Mouse (Mus musculus): ENCODE results near the gene Msmo1. TPM values are rescaled to one million over a fixed set of nuclear protein-coding genes. Genes with fewer than 3 reads are reported as not detected.

Gene Msmo1
- polyA plus RNA-seq, 1 experiment from 2014 or later: 143 TPM

DNA sequence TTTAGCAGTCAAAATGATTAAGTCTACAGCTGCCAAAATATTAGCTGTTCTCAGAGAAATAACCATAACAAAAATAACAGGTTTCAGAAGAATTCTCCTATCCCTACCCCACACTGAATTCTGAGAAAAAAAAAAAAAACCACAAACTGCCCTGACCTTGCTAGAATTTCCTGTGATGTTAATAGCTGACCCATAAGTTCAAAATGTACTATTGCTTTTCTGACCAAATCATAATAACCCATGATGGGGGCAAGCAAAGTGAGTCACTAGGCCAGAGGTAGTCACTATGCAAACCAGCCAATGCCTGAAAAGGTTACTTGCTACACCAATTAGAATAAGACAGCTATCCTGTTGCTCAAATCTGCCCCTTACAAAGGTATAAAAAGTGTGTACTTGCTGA is 26.1 kb downstream of the Msmo1 start:
- Histone ChIP-seq H3K27me3 (no peaks in the 10 kb centered on the region), H3K9me3 (replicated peaks) (no peaks in the 10 kb centered on the region), H3K27ac (no peak overlapping the region), H3K4me2 (no peak overlapping the region), H3K9ac (no peak overlapping the region), H3K36me3 (ENCODE audit: poor library complexity, severe bottlenecking) (no peaks in the 10 kb centered on the region), H3K4me1 (no peaks in the 10 kb centered on the region), H3K4me3 (no peak overlapping the region)
- ATAC-seq: no peak

- Histone ChIP-seq H3K9ac (no peak overlapping the region), H3K4me2 (no peak overlapping the region), H3K27ac (no peak overlapping the region), H3K4me3 (no peak overlapping the region), H3K9me3 (replicated peaks) (no peaks in the 10 kb centered on the region), H3K36me3 (ENCODE audit: poor library complexity, severe bottlenecking) (no peaks in the 10 kb centered on the region), H3K27me3 (no peaks in the 10 kb centered on the region), H3K4me1 (no peaks in the 10 kb centered on the region)
- no peak for ATAC-seq
- 80% methylated on average over 1 of the region's 1 CpGs for WGBS
Measured at GRCm38 (mm10) chr8:64703191-64703590, 30.4 kb downstream of the Msmo1 start.

DNA sequence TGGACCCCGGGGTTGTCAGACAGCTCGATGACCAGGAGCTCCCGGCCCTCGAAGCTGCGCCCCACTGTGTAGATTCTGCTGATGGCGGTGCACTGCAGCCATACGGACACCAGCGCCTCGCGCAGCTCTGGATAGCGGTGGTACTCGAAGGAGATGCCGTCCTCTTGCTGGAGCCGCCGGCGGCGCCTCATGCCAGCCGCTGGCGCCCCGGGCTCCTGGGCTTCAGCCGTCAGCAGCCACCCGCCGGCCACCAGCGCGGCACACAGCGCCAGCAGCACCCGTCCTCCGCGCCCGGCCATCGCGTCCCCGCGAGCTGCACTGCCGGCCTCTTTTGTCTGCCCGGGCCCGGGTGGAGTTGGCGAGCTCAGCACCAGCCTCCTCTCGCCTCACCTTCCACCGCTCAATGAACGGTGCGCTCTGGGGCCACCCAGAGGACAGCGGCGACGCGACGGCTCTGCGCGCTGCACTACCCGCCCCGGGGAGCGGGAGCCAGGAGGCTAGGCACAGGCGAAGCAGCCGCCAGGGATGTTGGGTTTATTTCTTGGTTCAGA is 40.9 kb downstream of the Msmo1 start, which contains the start of gene Cpe:
TSS of gene Cpe (minus strand) at position 404 of the 551 bp plus-strand sequence.
- H3K36me3 ChIP-seq (ENCODE audit: poor library complexity, severe bottlenecking): no peaks in the 10 kb centered on the region
- peak within 1 kb of the TSS; percentile 93 for H3K9ac ChIP-seq
- under 1% methylated on average over 54 of the region's 54 CpGs for WGBS
- peak within 1 kb of the TSS; percentile 98 for H3K27ac ChIP-seq
- H3K9me3 ChIP-seq (replicated peaks): no peaks in the 10 kb centered on the region
- no peaks in the 10 kb centered on the region for H3K27me3 ChIP-seq
- ATAC-seq: peak; percentile 99
- H3K4me2 ChIP-seq: peak within 1 kb of the TSS; percentile 72
- H3K4me3 ChIP-seq: peak within 1 kb of the TSS; percentile 81
- H3K4me1 ChIP-seq: peaks cover 36% of the 10 kb centered on the region

- peak overlapping the region; percentile 81 for H3K4me3 ChIP-seq
- 2% methylated on average over 16 of the region's 16 CpGs for whole genome bisulfite sequencing
- peak overlapping the region; percentile 93 for H3K9ac ChIP-seq
- H3K9me3 ChIP-seq (replicated peaks): no peaks in the 10 kb centered on the region
- ATAC-seq: no peak; the same call in 1 of the 2 replicates
- H3K4me2 ChIP-seq: peak overlapping the region; percentile 72
- H3K27ac ChIP-seq: peak overlapping the region; percentile 98
- no peaks in the 10 kb centered on the region for H3K27me3 ChIP-seq
- peaks cover 42% of the 10 kb centered on the region for H3K4me1 ChIP-seq
- H3K36me3 ChIP-seq (ENCODE audit: poor library complexity, severe bottlenecking): no peaks in the 10 kb centered on the region
Measured at GRCm38 (mm10) chr8:64691591-64692401, 41.8 kb downstream of the Msmo1 start.

DNA sequence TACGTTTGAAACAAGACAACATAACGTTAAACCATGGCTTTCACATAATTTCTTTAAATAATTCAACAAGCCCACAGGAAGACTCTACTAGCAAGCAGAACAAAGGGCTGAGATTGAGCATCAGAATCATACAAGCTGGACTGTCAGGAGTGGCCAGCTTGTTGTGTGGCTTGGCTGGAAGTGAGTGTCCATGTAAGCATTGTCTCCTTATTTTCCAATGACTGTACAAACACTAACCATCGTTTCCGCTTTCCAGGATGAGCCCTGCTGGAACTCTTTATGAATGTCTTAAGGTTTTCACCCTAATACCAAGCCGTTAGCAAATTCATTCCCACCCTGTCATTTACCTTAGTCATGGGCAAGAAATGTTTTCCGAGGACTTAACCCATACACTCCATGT is 42.7 kb downstream of the Msmo1 start:
- WGBS: 60% methylated on average over 6 of the region's 6 CpGs
- H3K27ac ChIP-seq: 0 out of 2 replicates have a peak overlapping the region, but pooled peaks have one; percentile 19
- no peaks in the 10 kb centered on the region for H3K9me3 ChIP-seq (replicated peaks)
- H3K4me3 ChIP-seq: peak overlapping the region; percentile 81
- ATAC-seq: no peak
- H3K27me3 ChIP-seq: no peaks in the 10 kb centered on the region
- no peaks in the 10 kb centered on the region for H3K36me3 ChIP-seq (ENCODE audit: poor library complexity, severe bottlenecking)
- H3K4me2 ChIP-seq: peak overlapping the region; percentile 72
- H3K9ac ChIP-seq: peak overlapping the region; percentile 93
- peaks cover 45% of the 10 kb centered on the region for H3K4me1 ChIP-seq

- Histone ChIP-seq H3K27ac (no peak overlapping the region), H3K4me2 (peak overlapping the region; percentile 72), H3K4me3 (peak overlapping the region; percentile 81), H3K4me1 (peaks cover 45% of the 10 kb centered on the region), H3K36me3 (ENCODE audit: poor library complexity, severe bottlenecking) (no peaks in the 10 kb centered on the region), H3K9ac (no peak overlapping the region), H3K9me3 (replicated peaks) (no peaks in the 10 kb centered on the region), H3K27me3 (no peaks in the 10 kb centered on the region)
- ATAC-seq: no peak
- WGBS: 76% methylated on average over 6 of the region's 6 CpGs
Measured at GRCm38 (mm10) chr8:64690306-64690705, 43.3 kb downstream of the Msmo1 start.

GRCm38 (mm10) chr8:64688741-64689140 is 44.9 kb downstream of the Msmo1 start:
- Histone ChIP-seq H3K4me1 (peaks cover 51% of the 10 kb centered on the region), H3K9me3 (replicated peaks) (no peaks in the 10 kb centered on the region), H3K9ac (no peak overlapping the region), H3K36me3 (ENCODE audit: poor library complexity, severe bottlenecking) (no peaks in the 10 kb centered on the region), H3K4me3 (no peak overlapping the region), H3K27ac (no peak overlapping the region), H3K4me2 (no peak overlapping the region), H3K27me3 (no peaks in the 10 kb centered on the region)
- ATAC-seq: no peak
- 64% methylated on average over 4 of the region's 4 CpGs for WGBS

GRCm38 (mm10) chr8:64688161-64688560 is 45.4 kb downstream of the Msmo1 start:
- no peak overlapping the region for H3K27ac ChIP-seq
- H3K27me3 ChIP-seq: no peaks in the 10 kb centered on the region
- ATAC-seq: no peak
- H3K4me3 ChIP-seq: no peak overlapping the region
- no peaks in the 10 kb centered on the region for H3K9me3 ChIP-seq (replicated peaks)
- H3K9ac ChIP-seq: no peak overlapping the region
- no peaks in the 10 kb centered on the region for H3K36me3 ChIP-seq (ENCODE audit: poor library complexity, severe bottlenecking)
- WGBS: 70% methylated on average over 3 of the region's 3 CpGs
- peaks cover 48% of the 10 kb centered on the region for H3K4me1 ChIP-seq
- no peak overlapping the region for H3K4me2 ChIP-seq

GRCm38 (mm10) chr8:64682501-64682900 is 51.1 kb downstream of the Msmo1 start:
- no peaks in the 10 kb centered on the region for H3K9me3 ChIP-seq (replicated peaks)
- no peaks in the 10 kb centered on the region for H3K27me3 ChIP-seq
- H3K4me2 ChIP-seq: no peak overlapping the region
- H3K4me3 ChIP-seq: no peak overlapping the region
- ATAC-seq: no peak
- H3K36me3 ChIP-seq (ENCODE audit: poor library complexity, severe bottlenecking): 0 out of 2 replicates have a peak, but pooled peaks cover 4% of the 10 kb centered on the region
- 91% methylated on average over 3 of the region's 3 CpGs for WGBS
- no peak overlapping the region for H3K9ac ChIP-seq
- H3K4me1 ChIP-seq: peaks cover 13% of the 10 kb centered on the region
- no peak overlapping the region for H3K27ac ChIP-seq

GRCm38 (mm10) chr8:64676381-64676780 is 57.2 kb downstream of the Msmo1 start:
- 0 out of 2 replicates have a peak, but pooled peaks cover 6% of the 10 kb centered on the region for H3K36me3 ChIP-seq (ENCODE audit: poor library complexity, severe bottlenecking)
- H3K4me1 ChIP-seq: no peaks in the 10 kb centered on the region
- WGBS: 84% methylated on average over 2 of the region's 2 CpGs
- no peak overlapping the region for H3K4me2 ChIP-seq
- no peak overlapping the region for H3K9ac ChIP-seq
- ATAC-seq: no peak
- H3K4me3 ChIP-seq: no peak overlapping the region
- 0 out of 2 replicates have a peak, but pooled peaks cover 3% of the 10 kb centered on the region for H3K9me3 ChIP-seq (replicated peaks)
- H3K27ac ChIP-seq: no peak overlapping the region
- no peaks in the 10 kb centered on the region for H3K27me3 ChIP-seq

DNA sequence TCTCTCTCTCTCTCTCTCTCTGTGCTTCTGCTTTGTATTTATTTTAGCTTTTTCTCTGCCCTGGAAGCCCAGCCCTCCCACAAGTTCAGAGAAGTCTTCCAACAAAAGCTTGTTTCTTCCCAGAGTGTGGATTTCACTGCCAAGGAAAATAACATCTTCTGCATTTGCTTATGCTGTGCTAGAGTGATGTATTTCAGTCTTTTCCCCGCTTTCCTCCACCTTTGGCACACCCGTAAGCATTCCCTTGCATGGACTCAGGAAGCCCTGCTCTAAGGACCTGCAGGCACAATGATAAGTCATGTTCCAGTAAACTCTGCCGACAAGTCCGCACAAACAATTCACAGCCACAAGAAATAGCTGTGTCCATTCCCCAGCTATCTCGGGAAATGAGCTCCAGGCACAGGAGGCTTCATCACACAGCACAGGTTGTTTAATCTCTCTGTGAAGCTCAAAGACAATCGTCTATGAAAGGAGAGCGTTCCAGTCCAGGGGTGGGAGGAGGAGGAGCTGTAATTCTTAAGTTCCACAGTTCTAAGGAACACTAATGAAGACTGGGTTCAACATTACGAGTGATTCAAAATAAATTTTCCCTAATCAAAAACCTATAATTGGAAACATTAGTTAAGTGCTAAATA is 58.5 kb downstream of the Msmo1 start:
- no peak overlapping the region for H3K4me2 ChIP-seq
- H3K27me3 ChIP-seq: no peaks in the 10 kb centered on the region
- H3K4me3 ChIP-seq: no peak overlapping the region
- H3K36me3 ChIP-seq (ENCODE audit: poor library complexity, severe bottlenecking): 0 out of 2 replicates have a peak, but pooled peaks cover 3% of the 10 kb centered on the region
- ATAC-seq: no peak
- H3K27ac ChIP-seq: no peak overlapping the region
- H3K9ac ChIP-seq: no peak overlapping the region
- H3K4me1 ChIP-seq: no peaks in the 10 kb centered on the region
- H3K9me3 ChIP-seq (replicated peaks): 0 out of 2 replicates have a peak, but pooled peaks cover 3% of the 10 kb centered on the region
- 80% methylated on average over 8 of the region's 8 CpGs for WGBS

DNA sequence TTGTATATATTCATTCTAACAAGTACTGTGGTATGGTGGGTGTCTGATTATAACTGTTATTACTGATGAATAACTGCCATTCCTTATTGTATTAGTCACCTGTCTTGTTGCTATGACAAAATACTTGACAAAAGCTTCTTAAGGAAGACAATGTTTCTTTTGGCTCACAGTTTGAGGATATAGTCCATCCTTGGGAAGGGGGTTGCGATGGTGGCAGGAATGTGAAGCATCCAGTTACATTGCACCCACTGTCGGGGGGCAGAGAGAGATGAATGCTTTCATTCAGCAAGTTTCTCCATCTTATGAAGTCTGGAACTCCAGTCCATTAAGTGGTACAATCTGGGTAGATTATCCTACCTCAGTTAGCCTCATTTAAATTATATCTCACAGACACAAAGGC is 60.7 kb downstream of the Msmo1 start:
- 73% methylated on average over 2 of the region's 2 CpGs for WGBS
- H3K9me3 ChIP-seq (replicated peaks): 0 out of 2 replicates have a peak, but pooled peaks cover 3% of the 10 kb centered on the region
- ATAC-seq: no peak
- H3K27ac ChIP-seq: no peak overlapping the region
- H3K4me1 ChIP-seq: no peaks in the 10 kb centered on the region
- no peak overlapping the region for H3K4me2 ChIP-seq
- H3K9ac ChIP-seq: no peak overlapping the region
- no peaks in the 10 kb centered on the region for H3K27me3 ChIP-seq
- no peak overlapping the region for H3K4me3 ChIP-seq
- H3K36me3 ChIP-seq (ENCODE audit: poor library complexity, severe bottlenecking): 0 out of 2 replicates have a peak, but pooled peaks cover 3% of the 10 kb centered on the region

Data from forebrain, embryonic 13.5 days (tissue).